Mouse (Mus musculus) liver, adult 2 months (tissue): ENCODE results near the gene Chd9.

Experiments used
- CTCF ChIP-seq: fragments of 200-500 bp; IDR thresholded peaks from 2 replicates; pipeline ENCODE4 v1.5.1; 2011; ENCODE audit warnings: low read depth, low read length, control low read depth
- POLR2A ChIP-seq: fragments of 200-500 bp; IDR thresholded peaks from 2 replicates; pipeline ENCODE4 v1.6.1; 2011; ENCODE audit warnings: low read length, control low read depth; ENCODE audit not compliant: insufficient read depth; ENCODE audit errors: extremely low read depth

- TF ChIP-seq POLR2A = no peak
- TF ChIP-seq CTCF = no peak
These were observed 69.2 kb downstream of the Chd9 start for GRCm38 (mm10) chr8:90897343-90897742.
